Mouse (Mus musculus): ENCODE measurements around the gene N4bp2. TPM values are rescaled to one million over a fixed set of nuclear protein-coding genes. Genes with fewer than 3 reads are reported as not detected.

Gene N4bp2
- polyA plus RNA-seq, 1 experiment from 2014 or later: 12.1 TPM

DNA sequence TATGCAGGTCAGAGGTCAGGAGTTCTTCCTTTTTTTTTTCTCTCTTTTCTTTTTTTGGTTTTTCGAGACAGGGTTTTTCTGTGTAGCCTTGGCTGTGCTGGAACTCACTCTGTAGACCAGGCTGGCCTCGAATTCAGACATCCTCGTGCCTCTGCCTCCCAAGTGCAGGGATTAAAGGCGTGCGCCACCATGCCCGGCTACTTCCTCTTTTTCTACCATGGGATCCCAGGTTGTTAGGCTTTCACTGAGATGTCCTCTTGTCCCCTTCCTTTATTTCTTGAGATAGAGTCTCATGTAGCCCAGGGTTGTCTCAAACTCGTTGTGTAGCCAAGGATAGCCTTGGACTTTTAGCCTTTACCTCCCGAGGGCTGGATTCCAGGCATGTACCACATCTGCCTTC, 83.2 kb downstream of the N4bp2 start:
- Histone ChIP-seq H3K4me1 (replicated peaks; ENCODE audit: control insufficient read depth, insufficient read depth, low read length) (0 out of 2 replicates have a peak, but pooled peaks cover 2% of the 10 kb centered on the region), H3K27me3 (replicated peaks; ENCODE audit: control insufficient read depth, insufficient read depth, low read length) (no peaks in the 10 kb centered on the region), H3K9ac (ENCODE audit: low read depth, low read length) (no peak overlapping the region), H3K9me3 (ENCODE audit: control insufficient read depth) (no peaks in the 10 kb centered on the region), H3K4me2 (replicated peaks; ENCODE audit: low read depth) (no peak overlapping the region), H3K36me3 (ENCODE audit: control insufficient read depth, insufficient read depth) (no peaks in the 10 kb centered on the region), H3K27ac (ENCODE audit: low read depth, low read length) (no peak overlapping the region), H3K4me3 (ENCODE audit: low read depth, low read length) (no peak overlapping the region)
- no peak for ATAC-seq
- WGBS: 89% methylated on average over 8 of the region's 8 CpGs
- no peak for TF ChIP-seq CTCF (IDR thresholded peaks at IDR 0.05; ENCODE audit: low read depth)

DNA sequence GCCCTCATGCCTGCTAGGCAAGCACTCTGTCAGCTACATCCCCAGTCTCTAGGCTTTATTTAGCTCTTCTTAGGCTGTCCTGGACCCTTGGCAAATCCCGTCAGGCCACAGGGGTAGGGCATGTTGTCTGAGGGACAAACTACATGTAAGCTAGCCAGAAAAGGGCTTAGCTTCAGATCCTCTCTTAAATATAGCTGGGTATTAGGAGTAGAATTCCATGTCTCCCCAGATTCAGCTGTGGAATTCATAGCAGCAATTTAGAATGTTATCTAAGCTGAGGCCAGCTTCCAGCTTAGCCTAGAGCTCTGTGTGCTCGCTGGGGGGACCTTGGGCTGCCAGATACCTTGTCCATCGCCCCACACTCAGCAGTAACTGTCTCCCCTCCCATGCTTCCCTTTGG, 83.6 kb downstream of the N4bp2 start:
- Histone ChIP-seq H3K27ac (ENCODE audit: low read depth, low read length) (no peak overlapping the region), H3K9me3 (ENCODE audit: control insufficient read depth) (no peaks in the 10 kb centered on the region), H3K4me1 (replicated peaks; ENCODE audit: control insufficient read depth, insufficient read depth, low read length) (0 out of 2 replicates have a peak, but pooled peaks cover 2% of the 10 kb centered on the region), H3K4me3 (ENCODE audit: low read depth, low read length) (no peak overlapping the region), H3K9ac (ENCODE audit: low read depth, low read length) (no peak overlapping the region), H3K27me3 (replicated peaks; ENCODE audit: control insufficient read depth, insufficient read depth, low read length) (no peaks in the 10 kb centered on the region), H3K36me3 (ENCODE audit: control insufficient read depth, insufficient read depth) (no peaks in the 10 kb centered on the region), H3K4me2 (replicated peaks; ENCODE audit: low read depth) (no peak overlapping the region)
- WGBS: 72% methylated on average over 3 of the region's 3 CpGs
- ATAC-seq: no peak
- no peak for TF ChIP-seq CTCF (IDR thresholded peaks at IDR 0.05; ENCODE audit: low read depth)

DNA sequence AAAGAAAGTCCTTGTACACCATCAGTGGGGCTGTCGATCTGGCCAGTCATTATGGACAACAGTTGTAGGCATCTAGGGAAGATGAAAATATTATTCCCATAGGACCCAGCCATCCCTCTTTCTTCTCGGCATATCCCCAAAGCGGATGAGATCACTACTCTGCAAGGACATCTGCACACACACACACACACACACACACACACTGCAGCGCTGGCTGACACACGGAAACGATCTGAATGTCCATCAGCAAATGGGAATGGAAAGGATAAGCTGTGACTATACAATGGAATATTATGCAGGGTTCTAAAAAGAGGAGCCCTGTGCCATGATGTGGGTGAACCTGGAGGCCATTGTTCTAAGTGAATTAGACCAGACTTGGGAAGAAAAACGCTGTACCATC, 84.3 kb downstream of the N4bp2 start:
- WGBS: 83% methylated on average over 7 of the region's 7 CpGs
- TF ChIP-seq CTCF (IDR thresholded peaks at IDR 0.05; ENCODE audit: low read depth): no peak
- H3K4me3 ChIP-seq (ENCODE audit: low read depth, low read length): no peak overlapping the region
- H3K9me3 ChIP-seq (ENCODE audit: control insufficient read depth): no peaks in the 10 kb centered on the region
- no peak for ATAC-seq
- H3K4me2 ChIP-seq (replicated peaks; ENCODE audit: low read depth): no peak overlapping the region
- 0 out of 2 replicates have a peak, but pooled peaks cover 2% of the 10 kb centered on the region for H3K4me1 ChIP-seq (replicated peaks; ENCODE audit: control insufficient read depth, insufficient read depth, low read length)
- H3K36me3 ChIP-seq (ENCODE audit: control insufficient read depth, insufficient read depth): no peaks in the 10 kb centered on the region
- H3K27ac ChIP-seq (ENCODE audit: low read depth, low read length): no peak overlapping the region
- no peaks in the 10 kb centered on the region for H3K27me3 ChIP-seq (replicated peaks; ENCODE audit: control insufficient read depth, insufficient read depth, low read length)
- no peak overlapping the region for H3K9ac ChIP-seq (ENCODE audit: low read depth, low read length)

DNA sequence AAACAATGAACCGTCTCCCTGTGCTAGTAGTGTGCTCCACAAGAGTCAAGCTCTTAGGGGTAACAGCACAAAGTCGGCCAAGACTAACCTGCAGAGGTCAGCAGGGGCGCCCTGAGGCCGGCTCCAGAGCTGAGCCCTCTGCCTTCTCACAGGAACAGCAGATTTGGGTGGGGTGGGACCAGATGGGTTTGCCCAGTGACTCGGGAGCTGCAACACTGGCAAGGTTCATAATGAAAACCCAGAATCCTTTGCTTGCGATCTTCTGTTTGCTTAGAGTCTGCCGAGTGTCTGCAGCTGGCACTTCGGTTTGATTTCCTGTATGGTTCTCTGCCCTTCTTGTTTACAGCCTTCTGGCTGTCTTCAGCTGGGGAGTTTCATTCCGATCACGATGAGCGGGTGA, 87.4 kb downstream of the N4bp2 start:
- 41% methylated on average over 11 of the region's 11 CpGs for WGBS
- TF ChIP-seq CTCF (IDR thresholded peaks at IDR 0.05; ENCODE audit: low read depth): no peak
- no peak overlapping the region for H3K9ac ChIP-seq (ENCODE audit: low read depth, low read length)

DNA sequence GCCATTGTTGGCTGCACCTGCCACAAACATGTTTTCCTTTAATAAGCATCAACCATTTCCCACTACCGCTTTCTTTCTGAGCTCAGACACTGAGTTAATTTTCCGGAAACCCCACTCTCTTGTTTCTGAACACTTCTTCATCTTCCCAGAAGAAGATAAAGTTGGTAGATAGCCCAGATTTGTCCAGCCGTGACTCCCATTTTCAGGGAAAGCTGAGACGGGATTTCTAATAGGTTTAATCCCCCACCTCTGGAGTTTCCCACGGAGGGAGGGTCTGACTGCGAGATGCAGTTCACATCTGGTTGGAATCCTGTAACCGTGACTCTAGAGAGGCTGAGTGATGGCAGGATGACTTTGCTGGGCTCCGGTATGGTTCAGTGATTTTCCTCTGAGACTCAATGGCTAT, 91.5 kb downstream of the N4bp2 start:
- ATAC-seq: no peak
- Histone ChIP-seq H3K27ac (ENCODE audit: low read depth, low read length) (no peak overlapping the region), H3K4me3 (ENCODE audit: low read depth, low read length) (no peak overlapping the region), H3K27me3 (replicated peaks; ENCODE audit: control insufficient read depth, insufficient read depth, low read length) (no peaks in the 10 kb centered on the region), H3K4me1 (replicated peaks; ENCODE audit: control insufficient read depth, insufficient read depth, low read length) (0 out of 2 replicates have a peak, but pooled peaks cover 2% of the 10 kb centered on the region), H3K9ac (ENCODE audit: low read depth, low read length) (no peak overlapping the region), H3K4me2 (replicated peaks; ENCODE audit: low read depth) (no peak overlapping the region), H3K36me3 (ENCODE audit: control insufficient read depth, insufficient read depth) (no peaks in the 10 kb centered on the region), H3K9me3 (ENCODE audit: control insufficient read depth) (no peaks in the 10 kb centered on the region)
- no peak for TF ChIP-seq CTCF (IDR thresholded peaks at IDR 0.05; ENCODE audit: low read depth)
- 74% methylated on average over 8 of the region's 8 CpGs for WGBS

More for the DNA sequence above, 87.4 kb downstream of the N4bp2 start:
- Histone ChIP-seq H3K36me3 (ENCODE audit: control insufficient read depth, insufficient read depth) (no peaks in the 10 kb centered on the region), H3K9me3 (ENCODE audit: control insufficient read depth) (no peaks in the 10 kb centered on the region), H3K4me2 (replicated peaks; ENCODE audit: low read depth) (peak overlapping the region; percentile 37; the same call in 1 of the 2 replicates), H3K4me3 (ENCODE audit: low read depth, low read length) (no peak overlapping the region), H3K27ac (ENCODE audit: low read depth, low read length) (no peak overlapping the region), H3K27me3 (replicated peaks; ENCODE audit: control insufficient read depth, insufficient read depth, low read length) (no peaks in the 10 kb centered on the region), H3K4me1 (replicated peaks; ENCODE audit: control insufficient read depth, insufficient read depth, low read length) (0 out of 2 replicates have a peak, but pooled peaks cover 2% of the 10 kb centered on the region)
- no peak for ATAC-seq

DNA sequence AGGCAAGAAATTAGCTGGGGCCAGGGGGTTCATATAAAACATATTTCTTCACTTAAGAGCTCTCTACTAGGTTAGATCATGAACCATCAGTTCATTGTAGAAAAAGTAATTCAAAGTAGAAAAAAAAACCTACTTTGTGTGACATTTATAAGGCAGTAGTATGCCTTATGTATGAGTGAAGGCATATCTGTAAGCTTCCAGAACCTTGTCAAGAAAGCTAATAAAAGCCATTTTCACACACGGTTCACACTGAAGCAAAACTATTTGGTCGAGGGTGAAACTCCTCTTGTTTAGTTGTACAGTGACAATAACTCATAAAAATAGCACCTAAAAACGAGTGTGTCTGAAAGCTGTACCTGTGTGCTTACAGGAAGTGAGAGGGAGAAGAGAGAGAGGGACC, 92.2 kb downstream of the N4bp2 start:
- no peaks in the 10 kb centered on the region for H3K36me3 ChIP-seq (ENCODE audit: control insufficient read depth, insufficient read depth)
- no peak overlapping the region for H3K9ac ChIP-seq (ENCODE audit: low read depth, low read length)
- H3K9me3 ChIP-seq (ENCODE audit: control insufficient read depth): no peaks in the 10 kb centered on the region
- no peak overlapping the region for H3K4me3 ChIP-seq (ENCODE audit: low read depth, low read length)
- no peak for ATAC-seq
- 0 out of 2 replicates have a peak, but pooled peaks cover 2% of the 10 kb centered on the region for H3K4me1 ChIP-seq (replicated peaks; ENCODE audit: control insufficient read depth, insufficient read depth, low read length)
- no peak overlapping the region for H3K27ac ChIP-seq (ENCODE audit: low read depth, low read length)
- WGBS: 51% methylated on average over 3 of the region's 3 CpGs
- no peaks in the 10 kb centered on the region for H3K27me3 ChIP-seq (replicated peaks; ENCODE audit: control insufficient read depth, insufficient read depth, low read length)
- H3K4me2 ChIP-seq (replicated peaks; ENCODE audit: low read depth): no peak overlapping the region
- no peak for TF ChIP-seq CTCF (IDR thresholded peaks at IDR 0.05; ENCODE audit: low read depth)
